Mouse (Mus musculus) kidney, adult 2 months (tissue): ENCODE data around the gene Mtfr1l.

Experiments used
- CTCF ChIP-seq: fragments of 200-500 bp; conservative IDR thresholded peaks from 2 replicates; pipeline ENCODE4 v1.5.1; 2011; ENCODE audit warnings: low read depth, mild to moderate bottlenecking, control low read depth, low read length, moderate library complexity, mixed read lengths; ENCODE audit not compliant: insufficient read depth, insufficient read length
- POLR2A ChIP-seq: fragments of 200-500 bp; IDR thresholded peaks from one replicate; pipeline ENCODE4 v1.6.1; 2011; ENCODE audit warnings: low read depth, low read length, control low read depth

DNA sequence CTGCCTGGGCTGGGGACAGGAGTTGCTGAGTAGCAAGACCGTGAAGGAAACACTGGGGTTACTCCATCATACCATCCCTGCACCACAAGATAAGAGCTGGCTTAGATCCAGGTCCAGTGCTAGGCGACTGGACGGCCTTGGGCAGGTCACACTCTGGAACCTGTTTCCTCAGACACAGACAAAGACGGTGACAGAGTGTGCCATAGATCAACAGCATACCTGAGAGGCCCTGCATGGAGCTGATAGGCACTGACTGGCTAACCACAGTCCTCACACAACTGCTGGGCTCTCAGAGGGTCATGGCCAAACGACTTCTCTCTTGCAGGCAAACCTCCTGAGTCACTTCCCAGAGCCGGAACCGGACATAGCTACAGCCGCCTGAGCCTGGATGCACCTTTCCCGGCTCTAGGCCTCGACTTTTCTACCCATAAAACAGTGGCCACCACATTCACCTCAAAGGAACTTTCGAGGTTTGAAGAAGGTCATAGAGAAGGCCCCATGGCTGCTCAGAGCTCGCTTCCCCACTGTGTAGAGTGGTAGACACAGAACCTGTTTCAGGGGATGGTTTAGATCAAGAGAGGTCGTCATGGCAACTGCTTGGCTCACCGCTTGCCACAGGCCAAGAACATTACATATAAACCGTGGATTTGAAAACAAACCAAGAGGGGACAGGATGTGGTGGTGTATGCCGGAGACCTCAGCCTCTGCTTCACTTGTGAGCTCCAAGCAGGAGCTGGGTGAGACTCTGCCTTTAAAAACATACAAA, 40.2 kb downstream of the Mtfr1l start:
- no peak for TF ChIP-seq CTCF
- TF ChIP-seq POLR2A: no peak
